Mouse (Mus musculus): ENCODE results near the gene Nfasc. TPM values are rescaled to one million over a fixed set of nuclear protein-coding genes. Genes with fewer than 3 reads are reported as not detected.

Nfasc gene
- polyA plus RNA-seq, 2 experiments = 0.34 to 1.1 TPM

- Histone ChIP-seq H3K9ac (ENCODE audit: low read depth, low read length, severe bottlenecking) (no peak overlapping the region), H3K4me3 (replicated peaks; ENCODE audit: low read length) (no peak overlapping the region), H3K36me3 (ENCODE audit: control insufficient read depth, insufficient read depth, low read length) (no peaks in the 10 kb centered on the region), H3K4me2 (replicated peaks; ENCODE audit: low read depth, low read length, severe bottlenecking) (no peak overlapping the region), H3K9me3 (ENCODE audit: control insufficient read depth, low read length) (no peaks in the 10 kb centered on the region), H3K27ac (replicated peaks; ENCODE audit: low read depth, low read length) (no peak overlapping the region), H3K27me3 (ENCODE audit: control insufficient read depth, insufficient read depth, low read length) (peaks cover 9% of the 10 kb centered on the region), H3K4me1 (ENCODE audit: control insufficient read depth, insufficient read depth, low read length) (no peaks in the 10 kb centered on the region)
- TF ChIP-seq POLR2A (IDR thresholded peaks at IDR 0.05; ENCODE audit: borderline replicate concordance, extremely low read depth, insufficient read depth, insufficient read length) = no peak
- WGBS = 26% methylated on average over 9 of the region's 9 CpGs
- peak; percentile 74 for DNase-seq (ENCODE audit: low spot score)
- no peak for ATAC-seq (ENCODE audit: low FRiP score, low read depth)
Measured at GRCm38 (mm10) chr1:132733873-132734447, 7.6 kb downstream of the Nfasc start.

DNA sequence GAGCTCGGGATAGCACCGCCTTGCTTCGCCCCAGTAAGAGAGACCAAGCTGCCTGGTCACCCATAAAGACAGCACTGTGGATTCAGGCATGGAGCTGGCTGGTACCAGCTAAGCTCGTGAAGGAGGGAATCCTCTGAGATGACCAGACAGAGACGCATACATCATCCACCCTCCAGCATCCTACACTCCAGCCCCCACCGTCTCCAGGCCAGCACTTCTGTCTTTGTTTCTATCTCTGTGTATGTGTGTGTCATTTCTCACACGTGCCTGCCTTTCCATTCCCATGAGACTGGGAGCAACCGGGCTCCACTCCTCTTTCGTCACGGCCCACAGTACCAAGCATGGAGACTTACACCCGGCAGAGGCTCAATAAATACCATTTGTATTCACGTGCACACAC lies 9.3 kb downstream of the Nfasc start:
- no peak overlapping the region for H3K9ac ChIP-seq (ENCODE audit: low read depth, low read length, severe bottlenecking)
- H3K27ac ChIP-seq (replicated peaks; ENCODE audit: low read depth, low read length) = no peak overlapping the region
- DNase-seq (ENCODE audit: low spot score) (no peak), ATAC-seq (ENCODE audit: low FRiP score, low read depth) (no peak)
- H3K27me3 ChIP-seq (ENCODE audit: control insufficient read depth, insufficient read depth, low read length) = no peaks in the 10 kb centered on the region
- H3K4me2 ChIP-seq (replicated peaks; ENCODE audit: low read depth, low read length, severe bottlenecking) = no peak overlapping the region
- no peaks in the 10 kb centered on the region for H3K9me3 ChIP-seq (ENCODE audit: control insufficient read depth, low read length)
- no peaks in the 10 kb centered on the region for H3K4me1 ChIP-seq (ENCODE audit: control insufficient read depth, insufficient read depth, low read length)
- 79% methylated on average over 12 of the region's 12 CpGs for WGBS
- TF ChIP-seq POLR2A (IDR thresholded peaks at IDR 0.05; ENCODE audit: borderline replicate concordance, extremely low read depth, insufficient read depth, insufficient read length) = no peak
- H3K4me3 ChIP-seq (replicated peaks; ENCODE audit: low read length) = no peak overlapping the region
- H3K36me3 ChIP-seq (ENCODE audit: control insufficient read depth, insufficient read depth, low read length) = no peaks in the 10 kb centered on the region

- Histone ChIP-seq H3K9me3 (ENCODE audit: control insufficient read depth, low read length) (no peaks in the 10 kb centered on the region), H3K27me3 (ENCODE audit: control insufficient read depth, insufficient read depth, low read length) (no peaks in the 10 kb centered on the region), H3K9ac (ENCODE audit: low read depth, low read length, severe bottlenecking) (no peak overlapping the region), H3K4me2 (replicated peaks; ENCODE audit: low read depth, low read length, severe bottlenecking) (no peak overlapping the region), H3K27ac (replicated peaks; ENCODE audit: low read depth, low read length) (no peak overlapping the region), H3K4me3 (replicated peaks; ENCODE audit: low read length) (no peak overlapping the region), H3K4me1 (ENCODE audit: control insufficient read depth, insufficient read depth, low read length) (no peaks in the 10 kb centered on the region), H3K36me3 (ENCODE audit: control insufficient read depth, insufficient read depth, low read length) (no peaks in the 10 kb centered on the region)
- TF ChIP-seq POLR2A (IDR thresholded peaks at IDR 0.05; ENCODE audit: borderline replicate concordance, extremely low read depth, insufficient read depth, insufficient read length) = no peak
- WGBS = 65% methylated on average over 2 of the region's 2 CpGs
- ATAC-seq (ENCODE audit: low FRiP score, low read depth) (no peak), DNase-seq (ENCODE audit: low spot score) (no peak)
Measured at GRCm38 (mm10) chr1:132727548-132727947, 14.0 kb downstream of the Nfasc start.

DNA sequence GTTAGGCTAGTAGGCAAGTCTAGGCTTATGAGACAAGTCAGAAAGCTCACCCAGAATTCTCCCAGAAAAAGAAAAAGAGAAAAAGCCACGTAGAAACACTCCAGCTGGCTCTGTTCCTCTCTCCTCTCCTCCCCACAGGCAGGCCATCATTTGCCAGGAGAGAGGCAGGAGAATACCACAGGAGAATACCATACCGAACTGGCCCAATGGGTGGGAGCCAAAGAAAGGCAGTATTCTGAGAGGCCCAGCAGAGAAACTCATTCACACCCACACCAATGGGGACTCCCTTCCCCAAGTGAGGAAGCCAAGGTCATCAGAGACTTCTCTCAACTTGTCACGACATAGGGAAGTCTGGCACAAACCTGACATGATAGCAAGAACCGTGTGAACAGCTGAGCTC lies 19.2 kb downstream of the Nfasc start:
- DNase-seq (ENCODE audit: low spot score) = no peak
- TF ChIP-seq POLR2A (IDR thresholded peaks at IDR 0.05; ENCODE audit: borderline replicate concordance, extremely low read depth, insufficient read depth, insufficient read length) = no peak
- no peak overlapping the region for H3K4me2 ChIP-seq (replicated peaks; ENCODE audit: low read depth, low read length, severe bottlenecking)
- WGBS = 76% methylated on average over 4 of the region's 4 CpGs
- H3K9ac ChIP-seq (ENCODE audit: low read depth, low read length, severe bottlenecking) = no peak overlapping the region
- no peak overlapping the region for H3K27ac ChIP-seq (replicated peaks; ENCODE audit: low read depth, low read length)
- no peaks in the 10 kb centered on the region for H3K9me3 ChIP-seq (ENCODE audit: control insufficient read depth, low read length)
- H3K4me1 ChIP-seq (ENCODE audit: control insufficient read depth, insufficient read depth, low read length) = no peaks in the 10 kb centered on the region
- H3K27me3 ChIP-seq (ENCODE audit: control insufficient read depth, insufficient read depth, low read length) = no peaks in the 10 kb centered on the region
- H3K4me3 ChIP-seq (replicated peaks; ENCODE audit: low read length) = no peak overlapping the region
- H3K36me3 ChIP-seq (ENCODE audit: control insufficient read depth, insufficient read depth, low read length) = no peaks in the 10 kb centered on the region
- no peak for ATAC-seq (ENCODE audit: low FRiP score, low read depth)

DNA sequence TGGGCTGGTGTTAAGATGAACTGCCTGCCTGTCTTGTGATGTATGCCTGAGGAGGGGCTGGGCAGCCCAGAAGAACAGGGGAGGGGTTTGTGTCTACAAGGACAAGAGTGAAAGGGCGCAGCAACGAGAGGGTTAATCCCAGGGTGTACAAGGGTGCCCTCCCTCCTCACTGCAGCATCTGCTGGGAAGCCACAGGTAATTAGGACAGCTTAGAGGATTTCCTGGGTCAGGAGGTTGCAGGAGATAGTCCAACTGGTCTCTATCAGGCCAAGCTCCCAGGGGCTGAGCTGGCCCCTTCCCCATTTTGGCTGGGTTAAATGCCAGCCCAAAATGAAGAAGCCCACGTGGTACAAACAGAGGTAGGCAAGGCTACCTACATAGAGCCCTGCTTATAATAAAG lies 20.3 kb downstream of the Nfasc start:
- Histone ChIP-seq H3K4me3 (replicated peaks; ENCODE audit: low read length) (no peak overlapping the region), H3K9me3 (ENCODE audit: control insufficient read depth, low read length) (no peaks in the 10 kb centered on the region), H3K4me2 (replicated peaks; ENCODE audit: low read depth, low read length, severe bottlenecking) (no peak overlapping the region), H3K36me3 (ENCODE audit: control insufficient read depth, insufficient read depth, low read length) (no peaks in the 10 kb centered on the region), H3K27me3 (ENCODE audit: control insufficient read depth, insufficient read depth, low read length) (no peaks in the 10 kb centered on the region), H3K27ac (replicated peaks; ENCODE audit: low read depth, low read length) (no peak overlapping the region), H3K4me1 (ENCODE audit: control insufficient read depth, insufficient read depth, low read length) (no peaks in the 10 kb centered on the region), H3K9ac (ENCODE audit: low read depth, low read length, severe bottlenecking) (no peak overlapping the region)
- ATAC-seq (ENCODE audit: low FRiP score, low read depth) (no peak), DNase-seq (ENCODE audit: low spot score) (no peak)
- WGBS = 70% methylated on average over 3 of the region's 3 CpGs
- TF ChIP-seq POLR2A (IDR thresholded peaks at IDR 0.05; ENCODE audit: borderline replicate concordance, extremely low read depth, insufficient read depth, insufficient read length) = no peak

DNA sequence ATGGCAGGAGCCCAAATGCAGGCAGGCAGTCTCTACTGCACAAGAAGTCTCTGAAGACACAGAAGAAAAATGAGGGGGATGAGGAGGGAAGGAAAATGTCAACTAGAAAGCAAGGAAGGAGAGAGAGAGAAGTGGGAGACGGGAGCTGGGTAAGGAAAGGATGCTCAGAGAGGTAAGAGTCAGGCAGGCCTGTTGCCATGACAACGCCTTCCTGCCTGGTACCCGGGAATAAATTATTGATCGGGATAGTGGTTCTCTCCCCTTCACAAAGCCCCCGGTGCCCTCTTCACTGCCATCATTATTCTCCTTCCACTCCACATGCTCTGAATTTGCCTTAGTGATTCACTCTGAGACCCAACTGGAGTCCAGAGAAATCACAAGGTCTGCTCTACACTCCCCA lies 23.4 kb downstream of the Nfasc start:
- no peak for DNase-seq (ENCODE audit: low spot score)

More for the DNA sequence above, 23.4 kb downstream of the Nfasc start:
- Histone ChIP-seq H3K4me2 (replicated peaks; ENCODE audit: low read depth, low read length, severe bottlenecking) (no peak overlapping the region), H3K4me3 (replicated peaks; ENCODE audit: low read length) (no peak overlapping the region), H3K36me3 (ENCODE audit: control insufficient read depth, insufficient read depth, low read length) (no peaks in the 10 kb centered on the region), H3K9me3 (ENCODE audit: control insufficient read depth, low read length) (no peaks in the 10 kb centered on the region), H3K27me3 (ENCODE audit: control insufficient read depth, insufficient read depth, low read length) (no peaks in the 10 kb centered on the region), H3K4me1 (ENCODE audit: control insufficient read depth, insufficient read depth, low read length) (no peaks in the 10 kb centered on the region), H3K9ac (ENCODE audit: low read depth, low read length, severe bottlenecking) (no peak overlapping the region), H3K27ac (replicated peaks; ENCODE audit: low read depth, low read length) (no peak overlapping the region)
- no peak for TF ChIP-seq POLR2A (IDR thresholded peaks at IDR 0.05; ENCODE audit: borderline replicate concordance, extremely low read depth, insufficient read depth, insufficient read length)
- 79% methylated on average over 5 of the region's 5 CpGs for WGBS
- no peak for ATAC-seq (ENCODE audit: low FRiP score, low read depth)

Data from limb, embryonic 14.5 days (tissue).